11 mouse cellular contexts compared by ENCODE assay signal in the genomic region with DNA sequence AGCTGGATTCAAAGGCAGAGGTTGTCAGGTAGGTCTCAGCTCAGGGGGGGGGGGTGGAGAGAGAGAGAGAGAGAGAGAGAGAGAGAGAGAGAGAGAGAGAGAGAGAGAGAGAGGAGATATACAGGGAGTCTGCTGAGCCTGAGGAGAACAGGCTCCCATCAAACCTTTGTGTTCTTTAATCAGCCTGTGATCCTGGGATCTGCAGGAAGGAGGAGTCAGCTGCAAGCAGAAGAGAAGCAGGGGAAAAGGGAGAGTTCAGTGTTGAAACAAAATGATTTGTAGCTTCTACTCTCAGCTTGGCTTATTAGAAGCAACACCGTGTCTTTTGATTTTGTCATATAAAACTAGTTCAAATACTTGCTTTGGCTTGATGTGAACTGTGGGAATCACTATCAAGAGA. TPM values are rescaled to one million over a fixed set of nuclear protein-coding genes. Genes with fewer than 3 reads are reported as not detected.
A peak's percentile ranks its signal among the peaks of the same experiment; 100 is the strongest.
DNase-seq lines count a peak whose midpoint lies in the region; ATAC-seq lines count a peak whose summit lies in the region.
"Had no signal": no experiment of that assay in that cellular context is flagged by ENCODE, and none has a peak within 500 bp of the region (broad histone marks: within the 10 kb centered on the region; RNA-seq: fewer than 3 reads in every experiment).

A gene (minus strand): TSS at position 168 of the 400 bp plus-strand sequence.

- no peaks in the 10 kb centered on the region for H3K9me3 ChIP-seq in heart, embryonic 11.5 days (replicated peaks; ENCODE audit: control insufficient read depth, low read length)
- no peaks in the 10 kb centered on the region for H3K9me3 ChIP-seq in forebrain, embryonic 15.5 days
- H3K9me3 ChIP-seq in liver, embryonic 12.5 days (replicated peaks), result no peaks in the 10 kb centered on the region

- peak within 1 kb of the TSS; percentile 95 for H3K4me2 ChIP-seq in heart, embryonic 11.5 days
- peak within 1 kb of the TSS; percentile 92 for H3K4me2 ChIP-seq in forebrain, embryonic 15.5 days (replicated peaks)
- 0 out of 2 replicates have a peak within 1 kb of the TSS, but pooled peaks have one; percentile 48 for H3K4me2 ChIP-seq in liver, embryonic 12.5 days

- DNase-seq in heart, postnatal 4 days, result no peak
- peak; percentile 77 for DNase-seq in 3T3-L1 (ENCODE audit: low read depth, low spot score)
- no peak for DNase-seq in spleen, postnatal 10 days (ENCODE audit: low spot score in 2 of 2)
- no peak for DNase-seq in kidney, postnatal 10 days
- DNase-seq: cerebellum, postnatal 14 days had no signal

- no peak within 1 kb of the TSS for H3K9ac ChIP-seq in heart, embryonic 11.5 days (ENCODE audit: low read depth, low read length)
- peak within 1 kb of the TSS; percentile 60; the same call in 1 of the 2 replicates for H3K9ac ChIP-seq in forebrain, embryonic 15.5 days (replicated peaks)
- H3K9ac ChIP-seq in liver, embryonic 12.5 days, result no peak within 1 kb of the TSS

- H3K27ac ChIP-seq in heart, embryonic 11.5 days (ENCODE audit: low read depth, low read length), result no peak within 1 kb of the TSS
- H3K27ac ChIP-seq in forebrain, embryonic 15.5 days (replicated peaks), result no peak within 1 kb of the TSS
- H3K27ac ChIP-seq in liver, embryonic 12.5 days, result no peak within 1 kb of the TSS
- H3K27ac ChIP-seq: macrophage had no signal

- H3K36me3 ChIP-seq in heart, embryonic 11.5 days (ENCODE audit: control insufficient read depth, insufficient read depth, low read length), result no peaks in the 10 kb centered on the region
- H3K36me3 ChIP-seq in forebrain, embryonic 15.5 days, result no peaks in the 10 kb centered on the region
- no peaks in the 10 kb centered on the region for H3K36me3 ChIP-seq in liver, embryonic 12.5 days

- ATAC-seq in heart, embryonic 11.5 days (replicated peaks; ENCODE audit: insufficient number of reproducible peaks, low FRiP score, low TSS enrichment), result no peak
- no peak for ATAC-seq in forebrain, embryonic 15.5 days (replicated peaks)
- ATAC-seq in liver, embryonic 12.5 days, result no peak
- ATAC-seq in erythroid progenitor cell, adult 5-6 weeks (replicated peaks; ENCODE audit: low FRiP score, poor library complexity, severe bottlenecking), result no peak

- WGBS in heart, embryonic 11.5 days (ENCODE audit: insufficient replicate concordance), result 59% methylated on average over 1 of the region's 1 CpGs
- 88% methylated on average over 1 of the region's 1 CpGs for WGBS in forebrain, embryonic 15.5 days
- WGBS in liver, embryonic 12.5 days (ENCODE audit: insufficient replicate concordance), result 58% methylated on average over 1 of the region's 1 CpGs

- no peaks in the 10 kb centered on the region for H3K4me1 ChIP-seq in heart, embryonic 11.5 days (ENCODE audit: control insufficient read depth, insufficient read depth, low read length)
- peaks cover 11% of the 10 kb centered on the region for H3K4me1 ChIP-seq in forebrain, embryonic 15.5 days
- no peaks in the 10 kb centered on the region for H3K4me1 ChIP-seq in liver, embryonic 12.5 days

- peak within 1 kb of the TSS; percentile 48 for H3K4me3 ChIP-seq in heart, embryonic 11.5 days (ENCODE audit: low read depth, low read length)
- peak within 1 kb of the TSS; percentile 62 for H3K4me3 ChIP-seq in forebrain, embryonic 15.5 days
- no peak within 1 kb of the TSS for H3K4me3 ChIP-seq in liver, embryonic 12.5 days

- peaks cover 13% of the 10 kb centered on the region for H3K27me3 ChIP-seq in heart, embryonic 11.5 days (ENCODE audit: control insufficient read depth, insufficient read depth, low read length)
- 0 out of 2 replicates have a peak, but pooled peaks cover 3% of the 10 kb centered on the region for H3K27me3 ChIP-seq in forebrain, embryonic 15.5 days
- peaks cover 9% of the 10 kb centered on the region for H3K27me3 ChIP-seq in liver, embryonic 12.5 days (replicated peaks)

RNA-seq across cellular contexts. Expression of the gene that starts here (rescaled TPM):
- not detected in 2 replicates for polyA plus RNA-seq in heart, embryonic 11.5 days (2014; fragmentation: Nextera tagmentation; extraction: Ambion mirVana)
- total RNA-seq in heart, postnatal 4 days (2021), result not detected
- polyA plus RNA-seq in forebrain, embryonic 15.5 days (2015; fragmentation: Nextera tagmentation; extraction: Ambion mirVana), result 2.8 and 3.4 TPM in 2 replicates
- polyA plus RNA-seq in liver, embryonic 12.5 days (2016; fragmentation: Nextera tagmentation; extraction: Ambion mirVana), result not detected in 2 replicates
- not detected in 2 replicates for total RNA-seq in erythroid progenitor cell, adult 5-6 weeks (2015; ENCODE audit: low replicate concordance)
- total RNA-seq in erythroid progenitor cell, adult 5-6 weeks (2017; ENCODE audit: low replicate concordance), result not detected in 2 replicates
- total RNA-seq: hematopoietic stem cell, adult 5-6 weeks had no signal
- polyA plus RNA-seq: macrophage had no signal
